Mouse (Mus musculus): ENCODE data around the gene Pcdh9.
"Not testable (repeated sequence)": the region's sequence is repeated elsewhere in the genome, so short reads cannot be mapped to it uniquely, and the experiment has no call there.

Gene Pcdh9

DNA sequence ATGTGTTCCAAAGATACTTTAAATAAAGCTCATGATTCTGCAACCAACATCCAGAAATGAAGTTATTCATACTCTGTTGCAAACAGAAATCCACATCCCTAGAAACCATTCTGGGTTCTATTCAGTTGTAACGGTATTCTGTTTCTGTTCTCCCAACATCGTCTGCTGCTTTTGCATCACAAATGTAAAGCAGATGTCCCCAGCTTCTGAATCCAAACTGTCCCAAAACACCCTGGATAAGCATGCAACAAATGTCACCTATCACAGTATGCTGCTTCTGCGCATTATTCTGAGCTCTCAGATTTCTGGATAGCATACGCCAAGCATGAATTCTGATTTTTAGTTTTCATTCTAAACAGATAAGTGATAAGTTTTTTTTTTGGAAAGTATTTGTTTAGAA is 516.3 kb downstream of the Pcdh9 start:
- no peak for DNase-seq (ENCODE audit: low spot score)

DNA sequence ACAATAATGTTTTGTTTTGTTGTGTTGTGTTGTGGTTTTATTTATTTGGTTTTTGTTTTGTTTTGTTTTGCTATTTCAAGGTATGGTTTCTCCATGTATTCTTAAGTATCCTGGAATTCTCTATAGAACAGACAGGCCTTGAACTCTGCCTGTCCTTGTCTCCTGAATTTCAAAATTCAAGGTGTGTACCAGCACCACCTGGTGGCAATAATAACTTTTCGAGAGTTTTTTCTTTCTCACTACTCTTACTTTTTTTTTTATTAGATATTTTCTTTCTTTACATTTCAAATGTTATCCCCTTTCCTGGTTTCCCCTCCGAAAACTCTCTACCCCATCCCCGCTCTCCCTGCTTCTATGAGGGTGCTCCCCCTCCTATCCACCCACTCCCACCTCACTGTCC is 536.3 kb downstream of the Pcdh9 start:
- DNase-seq (ENCODE audit: low spot score), result no peak

DNA sequence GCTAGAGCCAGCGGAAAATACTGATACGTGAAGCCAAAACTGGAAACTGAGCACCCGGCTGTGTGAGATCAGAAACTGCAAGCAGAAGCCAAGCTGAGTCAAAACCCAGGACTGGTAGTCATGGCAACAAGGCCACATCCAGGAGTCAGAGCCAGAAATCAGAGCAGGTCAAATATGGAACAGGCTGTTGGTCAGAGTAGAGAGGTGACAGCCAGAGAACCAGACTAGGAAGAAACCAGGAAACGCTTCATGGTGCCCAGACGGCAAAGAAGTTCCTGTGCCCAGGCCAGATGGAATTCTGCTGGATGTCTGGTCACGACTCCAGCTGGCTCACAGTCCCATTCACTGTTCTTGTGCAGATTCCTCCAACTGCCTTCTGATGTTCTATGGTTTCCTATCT is 539.6 kb downstream of the Pcdh9 start:
- no peak for DNase-seq (ENCODE audit: low spot score)

DNA sequence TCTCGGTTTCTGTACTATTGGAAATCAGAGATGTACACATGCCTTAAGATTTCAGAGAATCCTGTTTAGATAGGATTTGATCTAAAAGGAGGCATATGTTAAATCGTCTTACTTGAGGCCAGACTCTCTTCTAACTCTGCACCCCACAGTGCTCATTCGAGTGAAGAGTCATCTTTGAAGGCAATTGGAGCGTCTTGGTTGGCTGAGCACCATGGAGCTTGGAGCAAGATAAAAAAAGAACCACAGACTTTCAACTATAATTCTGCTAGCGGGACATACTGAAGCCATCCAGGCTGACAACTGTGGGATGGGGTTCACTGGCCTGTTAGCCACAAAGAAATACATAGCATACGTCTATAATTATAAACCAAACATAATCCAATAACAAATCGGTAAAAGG is 541.3 kb downstream of the Pcdh9 start:
- no peak for DNase-seq (ENCODE audit: low spot score)

DNA sequence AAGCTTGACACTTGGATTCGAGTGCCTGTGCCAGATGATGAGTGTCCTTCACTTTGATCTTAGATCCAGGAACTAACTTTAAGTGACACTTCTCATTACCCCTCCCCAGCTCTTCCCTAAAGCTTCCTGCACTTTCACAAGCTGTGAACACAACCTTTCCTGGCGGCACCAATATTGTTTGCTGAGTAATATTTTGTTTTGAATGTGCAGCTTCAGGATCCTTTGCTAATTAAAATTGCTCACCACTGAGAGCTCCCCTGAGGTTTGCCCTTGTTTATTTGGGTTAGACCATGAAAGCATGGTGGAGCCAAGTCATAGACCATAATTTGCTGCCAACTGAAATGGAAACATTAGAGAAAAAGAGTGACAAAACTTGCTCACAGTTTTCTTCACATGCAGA is 543.4 kb downstream of the Pcdh9 start:
- no peak for DNase-seq (ENCODE audit: low spot score)

DNA sequence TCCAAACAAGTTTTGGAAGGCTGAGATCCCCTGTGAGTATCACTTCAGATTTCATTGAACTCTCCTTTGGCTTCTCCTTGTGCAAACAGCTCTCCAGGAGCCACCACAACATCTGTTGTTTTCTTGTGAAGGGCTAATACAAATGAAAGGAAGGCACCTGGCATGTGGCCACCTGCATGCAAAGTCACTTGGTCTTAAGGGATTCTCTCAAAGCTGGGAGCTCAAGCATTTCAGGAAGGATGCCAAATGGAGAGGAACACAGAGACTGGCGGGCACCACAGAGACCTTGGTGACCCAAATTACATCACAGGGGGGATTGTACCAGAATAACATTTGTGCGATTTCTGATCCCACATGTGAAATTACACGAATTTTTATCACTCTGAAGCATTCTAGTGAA is 547.7 kb downstream of the Pcdh9 start:
- DNase-seq (ENCODE audit: low spot score), result no peak

DNA sequence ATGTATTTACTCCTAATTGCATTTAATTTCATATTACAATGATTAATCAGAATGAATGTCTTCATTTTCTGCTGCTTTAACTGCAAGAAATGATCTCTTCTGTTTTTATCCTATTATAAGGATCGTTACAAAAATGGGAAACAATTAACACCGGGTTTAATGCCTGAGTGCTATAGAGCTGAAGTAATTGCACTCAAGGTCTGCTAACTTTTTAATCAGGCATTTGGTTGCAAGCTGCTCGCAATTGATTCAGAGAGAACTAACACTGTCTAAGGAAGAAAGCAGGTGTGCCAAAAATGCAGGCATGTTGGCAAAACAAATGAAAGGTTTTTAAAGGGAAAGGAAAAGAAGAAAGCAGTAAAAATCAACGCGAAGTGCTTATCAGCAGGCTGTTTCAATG is 549.1 kb downstream of the Pcdh9 start:
- no peak for DNase-seq (ENCODE audit: low spot score)

DNA sequence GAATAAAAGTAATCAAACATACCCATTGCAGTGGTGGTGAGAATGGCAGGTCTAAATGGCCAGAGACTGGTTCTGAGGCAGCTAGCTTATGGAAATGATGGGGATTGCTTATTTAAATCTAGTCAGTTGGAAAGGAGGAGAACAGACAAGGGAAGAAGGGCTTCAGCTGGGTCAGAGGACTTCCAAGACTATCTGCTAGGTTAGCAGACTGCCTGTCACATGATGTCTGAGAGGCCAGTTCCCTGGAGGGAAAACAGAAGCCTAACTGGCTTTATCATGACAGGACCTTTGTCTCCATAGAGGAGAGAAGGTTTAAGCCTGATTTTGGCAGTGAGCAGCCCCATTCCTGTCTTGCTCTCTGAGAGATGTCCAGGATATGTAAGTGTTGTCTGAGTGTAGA is 561.2 kb downstream of the Pcdh9 start:
- no peak for DNase-seq (ENCODE audit: low spot score)

DNA sequence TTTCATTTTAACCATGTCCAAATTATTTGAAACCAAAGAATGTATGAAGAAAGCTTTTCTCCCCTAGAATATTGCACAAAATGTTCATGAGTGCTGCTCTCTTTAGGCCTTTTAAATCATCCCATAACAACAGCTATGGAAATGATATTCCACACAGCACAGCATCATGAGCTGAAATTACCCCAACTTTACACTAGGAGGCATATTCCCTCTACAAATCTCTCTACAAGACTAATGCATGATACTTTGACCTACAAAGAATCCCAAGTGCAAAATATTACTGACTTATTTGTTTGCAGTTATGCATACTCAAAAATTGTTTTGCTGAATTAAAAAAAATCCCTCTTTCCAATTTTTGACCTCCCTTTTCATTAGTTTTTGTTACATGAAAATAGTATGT is 573.1 kb downstream of the Pcdh9 start:
- DNase-seq (ENCODE audit: low spot score), result no peak

DNA sequence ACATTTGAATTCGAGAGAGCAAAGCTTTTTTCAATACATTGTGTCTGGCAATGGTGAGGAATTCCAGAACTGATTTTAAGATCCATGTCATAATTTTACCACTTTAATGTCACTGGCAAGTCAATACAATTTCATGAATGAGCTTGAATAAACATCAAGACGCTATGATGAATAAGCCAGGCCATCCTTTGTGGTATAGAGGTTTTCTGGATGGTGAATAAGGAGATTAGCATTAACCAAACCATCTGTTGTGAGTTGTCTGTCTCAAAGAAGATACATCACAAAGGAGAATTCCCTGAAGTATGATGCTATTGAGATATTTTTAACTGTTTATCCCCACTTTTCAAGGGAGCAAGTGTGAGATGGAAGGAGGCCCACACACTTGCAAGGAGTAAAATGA is 602.1 kb downstream of the Pcdh9 start:
- no peak for DNase-seq (ENCODE audit: low spot score)

DNA sequence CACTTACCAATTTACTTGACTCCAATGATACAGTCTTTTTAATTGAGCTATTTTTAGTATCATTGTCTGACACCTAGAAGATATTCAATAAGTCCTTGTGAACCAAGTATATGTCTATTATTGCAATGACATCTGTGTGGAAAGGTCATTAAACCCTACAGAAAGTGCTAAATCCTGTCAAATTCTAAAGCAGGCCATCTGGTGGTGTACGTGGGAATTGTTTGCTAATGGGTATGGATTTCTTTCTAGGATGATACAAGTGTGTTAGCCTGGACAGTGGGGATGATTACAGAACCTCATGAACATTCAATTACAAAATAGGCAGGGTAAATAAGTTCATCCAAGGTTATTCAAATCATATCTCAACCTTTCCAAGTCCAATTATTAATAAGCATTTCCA is 602.8 kb downstream of the Pcdh9 start:
- DNase-seq (ENCODE audit: low spot score), result no peak

DNA sequence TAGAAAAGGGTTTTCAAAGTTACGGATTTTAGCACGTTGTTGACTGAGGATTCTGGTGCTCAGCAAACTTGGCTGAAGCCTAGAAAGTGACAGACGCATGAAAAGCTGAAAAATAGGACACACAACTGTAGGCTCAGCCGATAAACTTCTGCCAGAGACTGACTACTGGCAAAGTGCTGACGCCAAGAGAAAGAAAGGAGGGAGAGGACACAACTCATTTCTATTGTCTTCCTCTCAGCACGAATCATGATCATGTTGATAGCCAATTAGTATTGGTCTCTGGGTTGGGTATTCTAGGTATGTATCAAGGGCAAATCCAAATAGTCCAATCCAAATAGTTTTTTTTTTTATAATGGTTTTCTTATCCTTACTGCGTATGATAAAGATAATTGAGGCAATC is 605.3 kb downstream of the Pcdh9 start:
- DNase-seq (ENCODE audit: low spot score), result no peak

DNA sequence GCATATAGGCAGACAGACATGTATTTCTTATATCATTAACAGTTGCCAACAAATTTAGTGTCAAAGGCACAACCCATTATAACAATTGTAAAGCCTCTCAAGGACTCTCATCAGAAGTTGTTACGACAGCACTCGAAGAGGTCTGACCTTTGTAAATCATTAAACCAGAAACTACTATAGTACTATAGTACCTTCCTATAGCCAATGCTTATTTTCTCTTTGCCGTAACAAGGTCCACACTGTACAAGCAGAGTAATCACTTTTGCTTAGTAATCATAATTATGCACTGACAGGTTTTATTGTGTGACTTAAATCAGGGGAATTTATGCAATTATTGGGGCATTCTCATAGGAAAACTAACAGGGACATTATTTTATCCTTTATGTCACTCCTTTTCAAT is 606.5 kb downstream of the Pcdh9 start:
- no peak for DNase-seq (ENCODE audit: low spot score)

DNA sequence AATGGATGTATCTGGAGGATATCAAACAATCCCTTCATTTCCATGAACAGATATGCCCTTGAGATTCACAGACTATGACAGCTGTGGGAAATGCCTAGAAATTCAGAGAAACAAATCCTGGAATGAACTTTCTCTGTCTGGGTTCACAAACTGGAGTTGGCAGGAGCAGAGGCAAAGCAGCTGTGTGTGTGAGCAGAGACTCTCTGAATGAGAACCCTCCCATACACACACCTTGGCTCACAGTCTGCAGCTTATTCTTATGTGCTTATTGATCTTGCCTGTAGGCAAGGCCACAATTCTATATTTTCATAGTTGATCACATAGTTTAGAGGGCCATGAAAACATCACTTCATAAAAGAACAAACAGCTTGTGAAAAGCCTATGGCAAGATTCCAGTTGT is 614.8 kb downstream of the Pcdh9 start:
- no peak for DNase-seq (ENCODE audit: low spot score)

DNA sequence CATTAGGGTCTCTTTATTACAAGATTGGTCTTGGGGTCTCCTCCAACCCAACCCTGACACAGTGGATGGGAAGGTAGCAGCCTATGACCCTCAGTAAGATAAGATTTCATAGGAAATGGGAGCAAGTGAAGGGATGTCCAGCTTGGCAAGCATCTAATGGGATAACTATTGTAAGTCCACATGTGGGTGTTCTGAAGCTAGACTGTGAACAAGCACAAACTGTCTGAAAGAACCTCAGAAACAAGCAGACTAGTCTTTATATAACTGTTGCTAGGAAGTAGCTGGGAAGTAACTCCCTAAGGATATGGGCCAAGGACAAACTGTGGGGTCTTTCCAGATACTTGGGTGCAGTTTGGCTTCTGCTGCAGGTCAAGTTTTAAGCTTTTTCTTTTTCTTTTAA is 615.7 kb downstream of the Pcdh9 start:
- no peak for DNase-seq (ENCODE audit: low spot score)

DNA sequence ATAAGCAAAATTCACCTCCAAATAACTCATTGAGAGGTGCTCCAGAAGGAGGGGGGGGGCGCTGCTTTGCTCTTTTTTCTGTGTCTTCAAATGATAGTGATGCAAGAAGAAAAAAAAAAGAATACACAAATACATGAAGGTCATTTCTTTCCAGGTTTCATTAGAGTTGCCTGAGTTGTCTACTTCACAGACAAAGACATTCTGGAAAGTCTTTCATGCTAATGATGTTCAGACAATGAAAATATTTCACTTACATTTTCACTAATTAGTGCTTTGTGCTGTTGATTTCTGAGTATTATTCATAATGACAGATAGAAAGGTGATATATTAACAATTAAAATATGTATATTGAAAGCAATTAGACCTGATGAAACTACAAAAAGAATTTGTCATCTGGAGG is 637.1 kb downstream of the Pcdh9 start:
- DNase-seq (ENCODE audit: low spot score), result no peak

DNA sequence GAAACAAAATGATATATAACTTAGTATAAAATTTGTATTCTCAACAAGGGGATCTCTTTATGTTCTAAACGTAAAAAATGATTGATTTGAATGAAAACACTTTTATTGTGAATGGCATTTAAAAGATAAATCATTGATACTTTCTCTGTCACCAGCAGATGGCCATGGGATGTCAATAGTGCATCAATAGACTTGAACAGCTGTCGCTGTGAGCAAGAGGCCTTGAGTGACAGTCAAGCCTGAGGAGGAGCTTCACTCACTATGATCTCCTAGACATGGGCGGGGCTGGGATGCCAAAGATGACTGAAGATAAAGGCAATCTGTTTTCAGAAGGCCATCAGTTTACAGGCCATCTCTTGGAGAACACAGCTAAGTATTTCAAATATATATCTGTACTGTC is 650.2 kb downstream of the Pcdh9 start:
- no peak for DNase-seq (ENCODE audit: low spot score)

DNA sequence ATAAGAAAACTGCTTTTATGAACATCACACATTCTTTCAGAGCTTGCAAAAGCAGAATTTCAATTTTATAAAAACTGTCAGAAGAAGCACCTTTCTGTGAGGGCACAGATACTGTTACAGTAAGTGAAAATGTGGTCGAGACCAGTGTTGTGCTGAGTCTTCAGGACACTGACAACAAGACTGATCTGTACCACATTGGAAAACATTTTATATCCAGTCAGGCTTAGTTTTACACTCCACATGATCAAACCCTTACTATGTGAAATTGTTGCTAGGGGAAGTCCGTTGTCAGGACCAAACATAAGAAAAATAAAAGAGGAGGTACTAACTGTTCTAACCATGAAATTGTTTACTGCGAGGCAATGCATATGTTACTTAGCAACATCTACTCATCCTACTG is 656.1 kb downstream of the Pcdh9 start:
- DNase-seq (ENCODE audit: low spot score), result no peak

DNA sequence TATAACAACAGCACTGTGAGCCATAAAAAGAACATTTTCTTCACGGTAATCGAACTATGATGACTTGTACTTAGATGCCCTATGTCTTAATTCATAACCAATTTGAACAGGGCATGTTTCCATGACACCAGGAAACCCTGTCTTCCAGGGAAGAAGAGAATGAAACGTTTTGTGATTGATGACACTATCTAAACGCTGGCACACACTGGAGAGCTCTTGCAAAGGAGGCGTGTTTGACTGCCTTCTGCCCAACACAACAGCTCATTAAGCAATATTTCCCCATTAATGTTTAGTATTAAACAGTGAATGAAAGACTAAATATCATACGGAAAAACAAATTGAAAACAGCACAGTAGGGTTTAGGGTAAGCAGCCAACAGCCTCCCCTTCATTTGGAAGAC is 656.9 kb downstream of the Pcdh9 start:
- no peak for DNase-seq (ENCODE audit: low spot score)

DNA sequence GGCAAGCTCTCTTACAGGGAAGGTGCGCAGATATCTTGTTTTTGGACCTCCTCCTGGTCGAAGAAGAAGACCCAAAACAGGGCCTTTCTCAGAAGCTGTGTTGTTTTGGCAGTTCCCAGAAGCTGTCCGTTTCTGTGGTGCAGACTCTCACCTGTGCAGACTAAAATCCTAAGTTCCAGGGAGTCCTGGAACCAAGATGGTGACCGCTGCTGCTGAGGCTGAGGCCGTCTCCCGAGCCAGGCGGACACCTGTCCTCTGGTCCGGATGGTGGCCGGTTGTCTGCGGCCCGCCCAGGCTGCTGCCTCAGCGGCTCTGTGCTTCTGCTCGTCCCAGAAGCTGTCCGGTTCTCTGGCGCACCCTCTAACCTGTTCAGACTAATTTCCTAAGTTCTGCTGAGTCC is 675.6 kb downstream of the Pcdh9 start:
- DNase-seq (ENCODE audit: low spot score), result not testable (repeated sequence)

DNA sequence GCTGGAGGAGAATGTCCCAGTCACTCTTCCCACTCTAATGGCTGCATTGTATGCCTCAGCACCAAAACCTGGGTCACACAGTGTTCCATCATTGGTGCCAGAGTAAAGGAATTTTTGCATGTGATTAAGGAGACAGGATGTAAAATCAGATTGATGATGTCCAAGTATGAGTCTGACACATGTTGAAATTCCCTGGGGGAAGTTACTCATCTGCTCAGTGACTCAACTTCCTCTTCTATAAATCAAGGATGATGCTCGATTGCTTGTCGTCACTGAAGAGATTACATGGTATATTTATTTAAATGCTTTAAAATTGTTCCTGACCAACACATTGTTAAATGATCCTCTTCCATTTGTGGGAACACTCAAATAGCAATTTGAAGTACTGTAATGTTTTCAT is 690.7 kb downstream of the Pcdh9 start:
- DNase-seq (ENCODE audit: low spot score), result no peak

DNA sequence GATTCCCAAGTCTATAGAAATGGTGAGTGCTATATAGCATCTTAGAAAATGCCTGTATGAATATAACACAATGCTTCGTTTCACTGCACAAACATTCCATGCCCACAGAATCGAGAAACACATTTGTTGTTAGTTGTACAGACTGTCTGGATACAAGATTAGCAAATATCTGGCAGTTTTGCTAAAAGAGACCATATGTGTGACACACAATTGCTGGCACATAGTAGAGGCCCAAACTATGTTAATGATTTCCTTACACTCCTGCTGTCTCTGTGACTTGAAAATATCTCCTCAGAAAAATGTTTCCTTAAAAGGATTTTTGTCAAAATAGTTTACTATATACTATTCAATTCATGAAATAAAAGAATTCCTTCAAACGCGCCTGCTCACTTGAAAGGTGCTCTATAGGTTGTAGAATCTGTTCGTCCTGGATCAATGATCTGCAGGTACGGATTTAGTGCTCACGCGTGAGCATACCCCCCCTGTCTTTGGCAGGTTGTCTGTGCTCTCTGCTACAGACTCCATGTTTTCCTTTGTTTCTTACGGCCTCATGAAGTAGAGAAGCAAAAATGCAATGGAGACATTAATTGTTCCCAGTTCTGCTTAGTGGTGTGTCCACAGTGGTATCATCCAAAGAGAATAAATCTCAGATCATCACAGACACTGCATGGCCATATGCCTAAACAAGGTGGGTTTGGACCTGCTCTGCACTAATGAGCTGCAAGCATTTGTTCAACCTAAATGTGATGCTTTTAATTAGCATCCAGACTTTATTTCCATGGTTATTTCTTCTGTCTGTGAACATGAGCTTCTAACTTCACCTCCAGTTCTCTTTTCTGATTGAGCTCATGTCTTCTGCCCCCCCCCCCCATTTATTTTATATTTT is 707.6 kb downstream of the Pcdh9 start:
- DNase-seq (ENCODE audit: low spot score), result no peak

DNA sequence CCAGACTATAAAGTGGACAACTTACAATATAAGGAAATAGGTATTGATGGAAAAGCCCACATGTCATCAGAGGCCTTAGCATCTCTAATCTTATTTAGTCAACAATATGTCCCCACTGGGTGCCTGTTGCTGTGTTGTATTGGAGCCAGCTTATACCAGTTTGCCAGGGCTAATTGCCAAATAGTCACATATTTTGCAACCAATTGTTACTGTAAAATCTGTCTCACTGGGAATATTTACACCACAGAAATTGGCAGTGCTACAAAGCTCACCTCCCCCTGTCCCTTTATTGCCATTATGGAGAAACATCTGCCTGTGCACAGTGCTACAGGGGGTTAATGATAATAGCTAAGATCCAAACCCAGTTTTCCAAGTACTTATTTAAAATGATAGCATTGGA is 721.3 kb downstream of the Pcdh9 start:
- no peak for DNase-seq (ENCODE audit: low spot score)

DNA sequence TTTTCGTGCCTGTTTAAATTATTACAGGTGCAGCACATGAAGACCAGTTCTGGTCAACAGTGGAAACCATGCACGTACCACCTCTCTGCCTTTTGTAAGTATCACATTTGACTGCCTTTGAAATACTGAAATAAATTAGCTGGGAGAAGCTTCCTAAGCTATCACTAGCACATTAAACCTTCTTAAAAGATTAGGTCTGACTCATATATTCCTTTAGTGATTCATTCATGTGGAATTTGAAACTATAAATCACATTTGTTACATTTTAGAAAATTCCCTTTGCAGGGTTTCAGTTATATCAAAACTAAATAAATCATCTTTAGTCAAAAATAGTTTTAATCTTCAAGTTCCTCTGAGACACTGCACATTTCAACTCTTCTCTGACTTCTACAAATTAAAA is 722.1 kb downstream of the Pcdh9 start:
- DNase-seq (ENCODE audit: low spot score), result no peak
